Mouse (Mus musculus) lung, postnatal 0 days (tissue): ENCODE measurements around the gene Cerk. TPM values are rescaled to one million over a fixed set of nuclear protein-coding genes. Genes with fewer than 3 reads are reported as not detected.
"Not testable (repeated sequence)": the region's sequence is repeated elsewhere in the genome, so short reads cannot be mapped to it uniquely, and the experiment has no call there.

ENCODE experiments used
- ATAC-seq: fragments of 200-750 bp; cut with Nextera tagmentation; 2 replicates; pipeline ENCODE4 v1.8.0; 2017; ENCODE audit warnings: moderate library complexity
- DNase-seq: peaks from one replicate; pipeline ENCODE4 v3.0.0-alpha.2; 2016; ENCODE audit warnings: low spot score
- H3K27ac ChIP-seq: fragments of 300-500 bp; sonication (generic); 2 replicates; pipeline ENCODE4 v1.5.1; 2014; ENCODE audit warnings: antibody characterized with exemption, mild to moderate bottlenecking, low read length, mixed read lengths
- H3K27me3 ChIP-seq: fragments of 300-500 bp; sonication (generic); replicated peaks from 2 replicates; pipeline ENCODE4 v1.6.1; 2014; ENCODE audit warnings: low read length, mixed read lengths; ENCODE audit not compliant: insufficient read depth
- H3K36me3 ChIP-seq: fragments of 300-500 bp; sonication (generic); 2 replicates; pipeline ENCODE4 v1.6.1; 2014; ENCODE audit warnings: low read length, mixed read lengths; ENCODE audit not compliant: insufficient read depth
- H3K4me1 ChIP-seq: fragments of 300-500 bp; sonication (generic); 2 replicates; pipeline ENCODE4 v1.6.1; 2014; ENCODE audit warnings: antibody characterized with exemption, low read depth, low read length, mixed read lengths; ENCODE audit not compliant: insufficient read depth
- H3K4me2 ChIP-seq: fragments of 300-500 bp; sonication (generic); replicated peaks from 2 replicates; pipeline ENCODE4 v1.6.1; 2014; ENCODE audit warnings: low read depth, mild to moderate bottlenecking, low read length, moderate library complexity, mixed read lengths
- H3K4me3 ChIP-seq: fragments of 300-500 bp; sonication (generic); 2 replicates; pipeline ENCODE4 v1.5.1; 2014; ENCODE audit warnings: low read depth, low read length
- H3K9ac ChIP-seq: fragments of 300-500 bp; sonication (generic); replicated peaks from 2 replicates; pipeline ENCODE4 v1.6.1; 2014; ENCODE audit warnings: low read depth, mild to moderate bottlenecking
- H3K9me3 ChIP-seq: fragments of 300-500 bp; sonication (generic); 2 replicates; pipeline ENCODE4 v1.6.1; 2016; ENCODE audit warnings: low read length, mixed read lengths
- CTCF ChIP-seq: IDR thresholded peaks from 2 replicates; pipeline ENCODE4 v1.5.1; 2016; ENCODE audit warnings: antibody characterized with exemption, mild to moderate bottlenecking
- EP300 ChIP-seq: IDR thresholded peaks from 2 replicates; pipeline ENCODE4 v1.6.1; 2016; ENCODE audit warnings: antibody characterized with exemption, mild to moderate bottlenecking, control low read depth
- WGBS: fragments of 180-500 bp; shearing (Covaris S2); extraction: QIAGEN DNeasy Blood & Tissue Kit; methylation state at CpG from one replicate; pipeline ENCODE4 v1.1.7; 2014; 5-methylcytosine and 5-hydroxymethylcytosine counted together
- polyA plus RNA-seq: library from polyadenylated mRNA; unstranded; fragments of >200 nt; fragmentation: Nextera tagmentation; extraction: Ambion mirVana; gene quantifications from 2 replicates; pipeline ENCODE4 v1.2.1, GENCODE M21; 2015

Gene Cerk
- polyA plus RNA-seq, 1 experiment from 2014 or later: 16.9 TPM

DNA sequence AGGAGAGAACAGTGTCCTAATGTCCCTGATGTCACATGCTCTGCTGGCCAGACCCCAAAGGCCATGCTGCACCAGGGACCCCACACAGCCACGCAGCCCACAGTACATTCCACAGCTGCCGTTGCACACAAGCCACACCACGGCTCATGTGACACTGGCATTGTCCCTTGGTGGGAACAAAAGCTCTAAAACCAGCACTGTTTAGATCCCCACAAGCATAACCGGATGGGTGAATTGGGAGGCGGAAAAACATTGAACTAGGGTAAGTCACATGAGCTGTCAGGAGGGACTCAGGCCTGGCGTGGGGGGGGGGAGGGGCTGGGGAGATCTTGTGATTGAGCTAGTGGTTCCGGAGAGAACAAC lies 17.5 kb downstream of the Cerk start:
- DNase-seq: peak; percentile 64
- H3K4me3 ChIP-seq: no peak overlapping the region
- no peak overlapping the region for H3K4me2 ChIP-seq
- 35% methylated on average over 7 of the region's 7 CpGs for WGBS
- H3K36me3 ChIP-seq: no peaks in the 10 kb centered on the region
- H3K4me1 ChIP-seq: peaks cover 18% of the 10 kb centered on the region; the same call in 1 of the 2 replicates
- H3K9me3 ChIP-seq: no peaks in the 10 kb centered on the region
- no peaks in the 10 kb centered on the region for H3K27me3 ChIP-seq
- TF ChIP-seq EP300 (no peak), CTCF (no peak)
- no peak overlapping the region for H3K9ac ChIP-seq
- peak overlapping the region; percentile 86 for H3K27ac ChIP-seq
- peak; percentile 69 for ATAC-seq

DNA sequence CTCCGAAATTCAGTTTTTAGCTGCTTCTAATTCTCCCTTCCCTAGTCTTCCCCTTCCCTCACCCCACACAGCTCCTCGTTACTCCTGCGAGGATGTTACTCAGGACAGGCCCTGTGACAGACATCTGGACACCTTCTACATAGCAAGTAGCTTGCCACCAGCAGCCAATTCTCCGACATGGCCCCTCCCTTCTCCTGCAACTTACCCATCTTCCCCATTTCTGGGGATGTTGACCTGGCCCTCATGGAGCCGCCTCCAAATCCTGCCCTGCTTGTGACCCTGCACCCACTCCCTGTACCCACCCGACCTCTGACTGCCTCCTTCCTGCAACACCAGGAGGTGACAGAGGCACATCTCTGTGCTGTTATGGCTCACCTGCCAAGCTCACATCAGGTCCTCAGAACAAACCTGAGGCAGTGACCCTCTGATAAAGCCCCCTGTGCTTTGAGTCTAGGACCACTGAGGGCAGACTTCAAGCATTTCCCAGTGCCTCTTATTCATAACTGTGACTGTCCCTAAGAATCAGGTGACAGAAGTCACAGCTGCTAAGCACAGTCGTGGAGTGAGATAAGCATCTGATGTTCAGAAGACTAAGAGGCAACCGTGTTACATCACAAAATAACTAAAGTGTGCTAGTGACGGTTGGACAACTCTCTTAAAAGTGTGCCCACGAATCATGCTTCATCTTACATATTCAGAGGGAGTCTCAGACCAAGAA lies 18.0 kb downstream of the Cerk start:
- H3K27me3 ChIP-seq: no peaks in the 10 kb centered on the region
- 0 out of 2 replicates have a peak, but pooled peaks have one; percentile 1 for ATAC-seq
- peaks cover 12% of the 10 kb centered on the region; the same call in 1 of the 2 replicates for H3K4me1 ChIP-seq
- H3K9ac ChIP-seq: no peak overlapping the region
- no peaks in the 10 kb centered on the region for H3K36me3 ChIP-seq
- H3K9me3 ChIP-seq: no peaks in the 10 kb centered on the region
- WGBS: 58% methylated on average over 10 of the region's 10 CpGs
- H3K27ac ChIP-seq: peak overlapping the region; percentile 49
- TF ChIP-seq EP300 (no peak), CTCF (no peak)
- no peak overlapping the region for H3K4me2 ChIP-seq
- no peak overlapping the region for H3K4me3 ChIP-seq
- DNase-seq: no peak

DNA sequence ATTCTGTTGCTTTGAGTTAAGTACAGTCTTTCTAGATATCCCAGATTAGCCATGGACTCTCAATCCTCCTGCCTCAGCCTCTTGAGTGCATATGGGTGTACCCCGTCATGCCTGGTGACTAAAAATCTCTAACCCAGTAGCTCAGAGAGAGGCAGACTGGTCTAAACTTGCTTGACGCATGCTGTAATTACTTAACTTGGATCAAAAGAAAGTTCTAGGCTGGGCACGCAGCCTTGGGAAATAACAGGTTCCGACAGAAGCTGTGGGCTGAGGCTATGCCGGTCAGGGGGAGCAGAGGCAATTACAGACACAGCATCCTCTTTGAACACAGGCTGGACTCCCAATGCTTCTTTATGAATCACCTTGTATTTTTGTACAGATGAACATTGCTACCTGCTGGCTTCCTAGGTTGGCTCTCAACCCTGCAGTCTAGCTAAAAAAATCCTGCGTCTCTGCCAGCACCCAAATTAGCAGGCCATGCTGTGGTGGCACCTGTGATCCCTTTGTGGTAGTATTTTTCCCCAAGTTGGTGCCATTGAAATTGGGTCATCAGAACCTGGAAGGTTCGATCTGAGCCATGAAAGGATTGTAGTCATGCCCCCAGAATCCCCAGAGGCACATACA lies 18.8 kb downstream of the Cerk start:
- Histone ChIP-seq H3K4me3 (no peak overlapping the region), H3K9me3 (no peaks in the 10 kb centered on the region), H3K4me1 (peaks cover 11% of the 10 kb centered on the region; the same call in 1 of the 2 replicates), H3K36me3 (no peaks in the 10 kb centered on the region), H3K27me3 (no peaks in the 10 kb centered on the region), H3K4me2 (no peak overlapping the region), H3K27ac (no peak overlapping the region), H3K9ac (no peak overlapping the region)
- WGBS: 92% methylated on average over 7 of the region's 7 CpGs
- DNase-seq (no peak), ATAC-seq (no peak)
- no peak for TF ChIP-seq EP300
- no peak for TF ChIP-seq CTCF

DNA sequence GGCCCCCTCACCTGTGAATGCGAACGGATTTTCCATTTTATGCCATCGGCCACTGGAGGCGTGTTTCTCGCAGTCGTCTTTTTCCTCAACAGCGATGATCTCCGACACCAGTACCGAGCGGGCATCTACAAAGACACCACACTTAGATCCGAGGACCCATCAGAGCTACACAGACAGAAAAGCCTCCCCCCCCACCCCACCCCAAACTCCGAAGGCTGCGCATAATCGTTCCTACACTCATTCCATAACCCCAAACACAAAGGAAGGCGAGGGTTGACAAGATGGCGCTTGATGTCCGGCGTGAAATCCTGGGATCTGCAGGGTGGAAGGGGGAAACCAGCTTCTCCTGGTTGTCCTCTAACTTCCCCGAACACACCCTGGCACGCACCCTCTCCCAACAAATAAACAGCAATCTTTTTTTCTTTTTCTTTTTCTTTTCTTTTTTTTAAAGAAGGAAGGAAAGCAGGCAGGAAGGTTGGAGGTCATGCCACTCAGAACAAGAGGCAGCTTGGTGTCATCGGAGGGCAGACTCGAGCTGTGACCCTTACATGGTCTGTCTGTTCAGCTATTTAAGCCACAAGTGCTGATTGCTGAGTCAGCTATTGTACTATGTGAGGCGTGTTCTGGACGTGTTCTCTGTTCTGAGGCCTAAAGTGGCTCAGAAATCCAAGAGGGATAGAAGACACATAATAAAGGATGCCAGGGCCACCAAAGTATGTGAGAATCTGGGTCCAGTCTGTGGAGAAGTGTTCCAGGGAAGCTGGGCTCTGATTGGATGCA lies 19.9 kb downstream of the Cerk start:
- WGBS: 84% methylated on average over 24 of the region's 24 CpGs
- Histone ChIP-seq H3K27me3 (no peaks in the 10 kb centered on the region), H3K4me1 (peaks cover 11% of the 10 kb centered on the region; the same call in 1 of the 2 replicates), H3K9me3 (no peaks in the 10 kb centered on the region), H3K4me3 (no peak overlapping the region), H3K36me3 (no peaks in the 10 kb centered on the region), H3K9ac (no peak overlapping the region), H3K4me2 (no peak overlapping the region), H3K27ac (no peak overlapping the region)
- DNase-seq (no peak), ATAC-seq (no peak)
- TF ChIP-seq EP300 (no peak), CTCF (no peak)

DNA sequence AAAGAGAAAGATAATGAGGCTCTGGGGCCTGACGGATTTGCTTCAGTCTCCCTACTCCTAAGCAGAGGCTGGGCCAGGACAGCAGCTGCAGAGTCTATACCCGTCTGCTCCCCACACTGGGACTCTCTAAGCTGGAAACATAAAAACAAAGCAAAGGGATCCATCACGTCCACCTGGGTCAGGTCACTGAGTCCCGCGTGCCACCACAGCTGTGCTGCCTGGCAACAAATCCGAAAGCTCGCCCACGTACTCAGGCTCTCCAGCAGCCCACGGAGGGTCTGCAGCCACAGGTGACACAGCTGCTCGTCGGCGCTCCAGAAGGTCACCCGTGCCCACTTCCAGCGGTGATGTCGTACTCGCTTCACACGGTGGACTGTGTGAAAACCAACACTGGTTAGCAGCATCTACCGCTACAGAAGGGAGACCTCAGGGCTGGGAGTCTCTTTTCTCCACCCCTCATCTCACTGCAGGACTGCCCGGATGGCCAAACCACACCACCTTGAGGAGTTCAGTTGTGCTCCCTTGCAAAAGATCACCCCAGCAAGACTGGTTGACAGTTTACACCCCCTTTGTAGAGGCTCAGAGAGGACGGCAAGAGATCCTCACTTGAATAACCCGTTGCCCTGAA lies 21.1 kb downstream of the Cerk start:
- no peak overlapping the region for H3K4me2 ChIP-seq
- no peaks in the 10 kb centered on the region for H3K9me3 ChIP-seq
- 70% methylated on average over 21 of the region's 21 CpGs for WGBS
- TF ChIP-seq CTCF (no peak), EP300 (no peak)
- no peak overlapping the region for H3K9ac ChIP-seq
- ATAC-seq (no peak), DNase-seq (no peak)
- H3K27me3 ChIP-seq: no peaks in the 10 kb centered on the region
- H3K4me1 ChIP-seq: peaks cover 8% of the 10 kb centered on the region; the same call in 1 of the 2 replicates
- no peak overlapping the region for H3K27ac ChIP-seq
- H3K36me3 ChIP-seq: no peaks in the 10 kb centered on the region
- no peak overlapping the region for H3K4me3 ChIP-seq

DNA sequence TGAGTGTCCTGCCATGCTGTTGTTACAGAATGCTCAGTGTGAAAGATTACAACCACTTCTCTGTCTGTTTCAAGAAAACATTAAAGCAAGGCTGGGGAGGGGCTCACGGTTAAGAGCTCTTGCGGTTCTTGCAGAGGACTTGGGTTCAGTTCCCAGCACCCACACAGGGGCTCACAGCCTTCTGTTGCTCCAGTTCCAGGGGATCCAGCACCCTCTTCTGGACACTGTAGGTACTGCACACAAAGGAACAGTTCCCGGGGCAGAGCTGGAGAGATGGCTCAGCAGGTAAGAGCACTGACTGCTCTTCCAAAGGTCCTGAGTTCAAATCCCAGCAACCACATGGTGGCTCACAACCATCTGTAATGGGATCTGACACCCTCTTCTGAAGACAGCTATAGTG lies 24.1 kb downstream of the Cerk start:
- not testable (repeated sequence) for H3K27ac ChIP-seq, DNase-seq, H3K36me3 ChIP-seq, H3K27me3 ChIP-seq, H3K9ac ChIP-seq, ATAC-seq, H3K4me3 ChIP-seq, H3K4me2 ChIP-seq, H3K4me1 ChIP-seq, H3K9me3 ChIP-seq
- WGBS: 91% methylated on average over 3 of the region's 3 CpGs
- TF ChIP-seq CTCF: peak; percentile 51
